Mouse (Mus musculus): ENCODE data around the gene Gtf3a. TPM values are rescaled to one million over a fixed set of nuclear protein-coding genes. Genes with fewer than 3 reads are reported as not detected.
"Not testable (repeated sequence)": the region's sequence is repeated elsewhere in the genome, so short reads cannot be mapped to it uniquely, and the experiment has no call there.

Gtf3a gene
- polyA plus RNA-seq, 1 experiment from 2014 or later: 97.1 TPM

DNA sequence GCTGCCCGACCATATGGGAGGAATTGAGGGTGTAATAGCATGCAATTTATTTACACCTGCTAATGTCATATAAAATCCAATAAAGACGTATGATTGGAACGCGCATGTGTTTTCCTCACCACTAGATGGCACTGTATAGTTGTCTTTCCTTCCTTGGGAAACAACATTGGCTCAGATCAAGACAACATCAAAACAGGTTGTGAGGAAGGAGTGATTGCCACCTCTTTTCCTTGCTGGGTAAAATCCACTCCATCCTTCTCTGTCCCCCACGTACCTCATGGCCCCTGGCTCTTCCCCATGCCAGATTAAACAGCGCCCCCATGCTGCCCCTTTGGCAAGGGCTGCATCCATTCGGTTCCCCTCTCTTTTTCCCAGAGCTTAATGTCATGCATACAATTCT lies 8.2 kb upstream of the Gtf3a start:
- Histone ChIP-seq H3K9ac (no peak overlapping the region), H3K27ac (no peak overlapping the region), H3K4me3 (no peak overlapping the region), H3K36me3 (no peaks in the 10 kb centered on the region), H3K4me2 (replicated peaks) (no peak overlapping the region), H3K27me3 (no peaks in the 10 kb centered on the region; the same call in 1 of the 2 replicates), H3K9me3 (replicated peaks) (peaks cover 6% of the 10 kb centered on the region; the same call in 1 of the 2 replicates), H3K4me1 (no peaks in the 10 kb centered on the region)
- no peak for ATAC-seq (ENCODE audit: low FRiP score)
- WGBS: 22% methylated on average over 7 of the region's 7 CpGs

DNA sequence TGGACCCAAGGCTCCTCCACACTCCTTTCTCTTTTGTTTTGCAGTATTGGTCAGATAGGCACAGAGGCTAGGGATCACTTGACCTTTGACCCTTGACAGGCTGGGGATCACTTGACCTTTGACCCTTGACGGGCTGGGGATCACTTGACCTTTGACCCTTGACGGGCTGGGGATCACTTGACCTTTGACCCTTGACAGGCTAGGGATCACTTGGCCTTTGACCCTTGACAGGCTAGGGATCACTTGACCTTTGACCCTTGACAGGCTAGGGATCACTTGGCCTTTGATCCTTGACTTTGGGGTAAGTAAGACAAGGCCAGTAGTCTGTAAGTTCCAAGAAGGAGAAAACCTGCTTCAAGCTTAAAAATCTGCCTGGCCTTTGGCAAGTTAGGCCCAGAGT lies 6.5 kb upstream of the Gtf3a start:
- not testable (repeated sequence) for ATAC-seq (ENCODE audit: low FRiP score); H3K9ac ChIP-seq; H3K4me1 ChIP-seq; H3K4me2 ChIP-seq (replicated peaks); H3K36me3 ChIP-seq; H3K27ac ChIP-seq; H3K27me3 ChIP-seq; H3K9me3 ChIP-seq (replicated peaks); H3K4me3 ChIP-seq
- WGBS: 36% methylated on average over 2 of the region's 2 CpGs

DNA sequence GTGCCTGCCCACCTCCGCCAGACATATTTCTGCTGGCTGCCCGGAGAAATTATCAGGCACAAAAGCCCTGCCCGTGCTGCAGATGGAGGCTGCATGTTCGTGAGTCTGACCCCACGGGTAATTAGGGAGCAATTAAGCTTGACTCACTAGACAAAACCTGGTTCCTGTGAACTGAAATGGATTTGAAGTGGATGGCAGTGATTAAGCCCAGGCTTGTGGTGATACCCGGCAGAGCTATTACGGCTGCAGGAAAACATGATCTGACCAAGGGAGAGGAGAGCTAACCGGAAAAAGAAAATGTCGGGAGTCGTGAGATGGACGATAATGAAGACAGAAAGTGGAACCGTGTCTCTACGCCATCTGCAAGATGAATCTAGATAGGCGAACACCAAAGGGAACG lies 5.5 kb upstream of the Gtf3a start:
- Histone ChIP-seq H3K9ac (no peak overlapping the region), H3K4me3 (no peak overlapping the region), H3K9me3 (replicated peaks) (peaks cover 6% of the 10 kb centered on the region; the same call in 1 of the 2 replicates), H3K4me1 (no peaks in the 10 kb centered on the region), H3K36me3 (no peaks in the 10 kb centered on the region), H3K27ac (no peak overlapping the region), H3K4me2 (replicated peaks) (no peak overlapping the region), H3K27me3 (no peaks in the 10 kb centered on the region; the same call in 1 of the 2 replicates)
- no peak for ATAC-seq (ENCODE audit: low FRiP score)
- 79% methylated on average over 15 of the region's 15 CpGs for WGBS

DNA sequence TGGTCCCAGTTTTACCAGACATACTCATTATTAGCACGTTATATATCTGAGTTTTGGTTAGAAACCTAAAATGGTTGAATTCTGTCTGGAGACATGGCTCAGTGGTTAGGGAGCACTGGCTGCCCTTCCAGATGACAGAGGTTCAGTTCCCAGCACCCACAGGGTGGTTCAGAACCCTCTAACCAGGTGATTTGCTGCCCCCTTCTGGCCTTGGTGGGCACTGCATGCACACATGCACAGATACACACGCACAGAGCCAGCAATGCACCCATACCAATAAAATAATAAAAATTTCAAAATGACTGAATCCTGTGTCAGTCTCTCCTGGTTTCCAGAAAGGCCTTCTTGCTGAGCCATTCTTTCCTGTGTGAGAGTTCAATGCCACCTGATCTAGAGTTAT lies 3.9 kb upstream of the Gtf3a start:
- no peak overlapping the region for H3K4me2 ChIP-seq (replicated peaks)
- H3K4me1 ChIP-seq: peaks cover 6% of the 10 kb centered on the region
- H3K9ac ChIP-seq: no peak overlapping the region
- no peaks in the 10 kb centered on the region for H3K36me3 ChIP-seq
- 94% methylated on average over 2 of the region's 2 CpGs for WGBS
- H3K27ac ChIP-seq: no peak overlapping the region
- H3K9me3 ChIP-seq (replicated peaks): peaks cover 6% of the 10 kb centered on the region; the same call in 1 of the 2 replicates
- H3K4me3 ChIP-seq: no peak overlapping the region
- no peak for ATAC-seq (ENCODE audit: low FRiP score)
- H3K27me3 ChIP-seq: no peaks in the 10 kb centered on the region; the same call in 1 of the 2 replicates

DNA sequence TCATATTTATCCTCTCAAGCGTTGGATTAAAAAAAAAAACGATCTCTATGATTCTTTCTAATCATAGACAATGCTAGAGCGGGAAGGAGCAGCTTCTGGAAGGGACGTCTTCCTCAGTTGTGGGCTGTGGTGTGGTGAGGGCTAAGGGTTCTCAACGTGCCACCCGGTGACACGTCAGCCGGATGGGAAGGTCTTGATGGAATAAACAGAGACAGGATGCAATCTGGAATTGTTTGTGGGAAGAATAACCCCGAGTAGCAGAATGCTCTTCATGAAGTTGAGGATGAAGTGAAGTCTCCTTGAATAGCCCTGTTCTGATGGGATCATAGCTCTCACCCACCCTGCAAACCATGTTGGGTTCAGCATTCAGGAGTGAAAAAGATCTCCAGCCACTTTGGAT lies 1.8 kb upstream of the Gtf3a start:
- Histone ChIP-seq H3K27me3 (no peaks in the 10 kb centered on the region; the same call in 1 of the 2 replicates), H3K36me3 (peaks cover 9% of the 10 kb centered on the region), H3K4me2 (replicated peaks) (no peak overlapping the region), H3K4me3 (no peak overlapping the region), H3K27ac (no peak overlapping the region), H3K9ac (no peak overlapping the region), H3K4me1 (peaks cover 9% of the 10 kb centered on the region), H3K9me3 (replicated peaks) (peaks cover 6% of the 10 kb centered on the region; the same call in 1 of the 2 replicates)
- WGBS: 91% methylated on average over 9 of the region's 9 CpGs
- ATAC-seq (ENCODE audit: low FRiP score): no peak

DNA sequence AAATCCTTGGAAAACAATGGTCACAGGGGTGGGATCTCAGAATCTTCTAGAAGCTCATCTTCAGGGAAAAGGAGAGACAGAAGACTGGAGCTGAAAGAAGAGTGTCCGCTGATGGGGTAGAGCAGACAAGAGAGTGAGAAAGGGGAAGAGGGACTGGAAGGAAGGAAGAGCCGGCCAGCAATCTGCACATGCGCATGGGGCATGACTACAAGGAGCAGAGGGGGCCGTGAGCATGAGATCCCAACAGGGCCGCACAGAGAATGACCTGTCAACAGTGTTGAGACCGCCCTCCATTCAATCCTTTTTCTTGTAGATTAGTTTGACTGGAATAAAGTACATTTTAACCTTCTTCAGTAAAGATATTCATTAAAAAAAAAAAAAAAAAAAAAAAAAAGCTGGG lies 960 bp upstream of the Gtf3a start:
- Histone ChIP-seq H3K27ac (no peak overlapping the region), H3K4me1 (peaks cover 9% of the 10 kb centered on the region), H3K9ac (no peak overlapping the region), H3K9me3 (replicated peaks) (peaks cover 6% of the 10 kb centered on the region; the same call in 1 of the 2 replicates), H3K27me3 (no peaks in the 10 kb centered on the region; the same call in 1 of the 2 replicates), H3K4me2 (replicated peaks) (no peak overlapping the region), H3K4me3 (no peak overlapping the region), H3K36me3 (peaks cover 18% of the 10 kb centered on the region)
- WGBS: 84% methylated on average over 6 of the region's 6 CpGs
- no peak for ATAC-seq (ENCODE audit: low FRiP score)

DNA sequence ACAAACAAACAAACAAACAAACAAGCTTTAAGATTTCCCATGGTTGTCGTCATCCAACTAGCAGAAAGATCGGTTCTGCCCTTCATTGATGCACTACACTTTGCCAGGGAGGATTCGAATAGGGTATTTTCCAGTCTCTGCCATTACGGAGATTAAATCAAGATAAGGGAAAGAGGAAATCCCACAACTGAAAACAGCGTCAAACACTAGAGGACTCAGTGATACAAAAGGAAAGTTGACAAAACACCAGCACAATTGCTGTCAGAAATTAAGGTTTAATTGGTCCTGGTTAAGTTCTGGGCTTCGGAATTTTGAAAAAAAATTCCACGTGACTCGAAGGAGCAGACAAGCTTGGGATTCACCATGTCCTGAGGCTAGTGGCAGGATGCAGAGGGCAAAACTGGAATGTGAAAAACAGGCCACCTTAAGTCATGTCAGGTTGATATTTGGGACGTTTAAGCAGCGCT lies 383 bp upstream of the Gtf3a start:
- Histone ChIP-seq H3K4me2 (replicated peaks) (peak overlapping the region; percentile 94), H3K36me3 (peaks cover 23% of the 10 kb centered on the region), H3K4me1 (peaks cover 9% of the 10 kb centered on the region), H3K4me3 (peak overlapping the region; percentile 64), H3K27me3 (no peaks in the 10 kb centered on the region; the same call in 1 of the 2 replicates), H3K27ac (peak overlapping the region; percentile 70; the same call in 1 of the 2 replicates), H3K9me3 (replicated peaks) (peaks cover 6% of the 10 kb centered on the region; the same call in 1 of the 2 replicates), H3K9ac (peak overlapping the region; percentile 56)
- ATAC-seq (ENCODE audit: low FRiP score): no peak
- 28% methylated on average over 10 of the region's 10 CpGs for WGBS

DNA sequence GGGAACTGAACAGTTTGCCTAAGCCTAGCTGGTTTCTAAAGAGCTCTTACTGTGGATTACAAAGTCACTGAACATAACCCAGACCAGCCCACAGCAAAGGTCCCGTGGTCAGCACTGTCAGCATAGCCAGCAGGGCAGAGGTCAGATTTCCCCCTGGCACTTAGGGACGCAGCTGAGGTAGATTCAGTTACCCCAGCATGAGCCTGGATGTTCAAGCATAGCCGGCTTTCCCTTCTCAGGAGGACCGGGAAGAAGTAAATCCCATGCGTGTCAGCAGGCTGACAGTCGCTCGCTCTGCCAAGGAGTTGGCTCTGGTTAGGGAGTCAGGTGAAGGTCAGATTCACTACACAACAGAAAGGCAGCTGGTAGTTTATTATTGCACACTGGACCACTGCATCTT lies 6.1 kb downstream of the Gtf3a start:
- 91% methylated on average over 7 of the region's 7 CpGs for WGBS
- no peak for ATAC-seq (ENCODE audit: low FRiP score)

DNA sequence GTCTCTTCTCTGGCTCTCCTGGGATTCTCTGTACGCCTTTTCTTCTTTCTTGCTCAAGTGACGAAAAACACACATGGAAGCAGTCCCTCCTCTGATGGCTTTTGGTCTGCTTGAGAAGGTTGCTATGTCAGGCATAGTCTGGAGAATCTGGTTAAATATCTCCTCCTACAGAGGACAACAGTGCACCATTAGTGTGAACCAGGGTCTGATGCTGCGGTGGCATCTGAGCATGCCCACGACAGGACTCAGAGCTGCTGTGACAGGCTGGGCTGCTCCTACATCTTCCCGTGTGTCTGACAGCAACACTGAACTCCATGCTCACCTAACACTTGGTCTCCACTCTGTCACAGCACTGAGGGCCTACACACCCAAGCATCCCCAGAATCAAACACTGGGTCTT lies 7.2 kb downstream of the Gtf3a start:
- Histone ChIP-seq H3K9me3 (replicated peaks) (no peaks in the 10 kb centered on the region), H3K27me3 (no peaks in the 10 kb centered on the region), H3K4me2 (replicated peaks) (no peak overlapping the region), H3K4me3 (no peak overlapping the region), H3K27ac (no peak overlapping the region), H3K4me1 (no peaks in the 10 kb centered on the region), H3K36me3 (peaks cover 85% of the 10 kb centered on the region), H3K9ac (no peak overlapping the region)
- WGBS: 94% methylated on average over 5 of the region's 5 CpGs
- no peak for ATAC-seq (ENCODE audit: low FRiP score)

More for the DNA sequence above, 6.1 kb downstream of the Gtf3a start:
- Histone ChIP-seq H3K4me2 (replicated peaks) (no peak overlapping the region), H3K27me3 (no peaks in the 10 kb centered on the region), H3K4me1 (peaks cover 4% of the 10 kb centered on the region), H3K9me3 (replicated peaks) (no peaks in the 10 kb centered on the region), H3K36me3 (peaks cover 86% of the 10 kb centered on the region), H3K4me3 (no peak overlapping the region), H3K27ac (no peak overlapping the region), H3K9ac (no peak overlapping the region)

DNA sequence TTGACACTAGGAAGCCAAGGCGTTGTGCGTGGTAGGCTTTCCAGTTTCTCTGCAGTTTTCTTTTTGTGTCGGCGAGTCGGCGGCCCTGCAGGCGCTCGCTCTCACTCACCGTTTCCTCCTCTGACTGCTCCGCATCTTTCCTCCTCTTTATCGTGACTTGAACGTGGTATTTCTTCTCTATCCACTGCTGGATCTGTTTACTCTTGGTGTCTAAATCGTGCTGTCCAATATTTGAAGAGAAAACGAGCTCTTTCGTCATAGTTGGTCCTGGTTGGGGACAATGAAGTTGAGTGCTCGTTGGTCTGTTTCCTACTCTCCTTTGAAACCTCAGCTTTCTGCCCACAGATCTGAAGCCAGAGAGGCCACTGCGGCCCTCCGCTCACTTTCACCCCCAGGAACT lies 8.2 kb downstream of the Gtf3a start:
- Histone ChIP-seq H3K4me2 (replicated peaks) (no peak overlapping the region), H3K27me3 (no peaks in the 10 kb centered on the region), H3K4me1 (no peaks in the 10 kb centered on the region), H3K9ac (no peak overlapping the region), H3K36me3 (peaks cover 76% of the 10 kb centered on the region), H3K4me3 (no peak overlapping the region), H3K27ac (no peak overlapping the region), H3K9me3 (replicated peaks) (no peaks in the 10 kb centered on the region)
- ATAC-seq (ENCODE audit: low FRiP score): no peak
- WGBS: 92% methylated on average over 18 of the region's 18 CpGs

DNA sequence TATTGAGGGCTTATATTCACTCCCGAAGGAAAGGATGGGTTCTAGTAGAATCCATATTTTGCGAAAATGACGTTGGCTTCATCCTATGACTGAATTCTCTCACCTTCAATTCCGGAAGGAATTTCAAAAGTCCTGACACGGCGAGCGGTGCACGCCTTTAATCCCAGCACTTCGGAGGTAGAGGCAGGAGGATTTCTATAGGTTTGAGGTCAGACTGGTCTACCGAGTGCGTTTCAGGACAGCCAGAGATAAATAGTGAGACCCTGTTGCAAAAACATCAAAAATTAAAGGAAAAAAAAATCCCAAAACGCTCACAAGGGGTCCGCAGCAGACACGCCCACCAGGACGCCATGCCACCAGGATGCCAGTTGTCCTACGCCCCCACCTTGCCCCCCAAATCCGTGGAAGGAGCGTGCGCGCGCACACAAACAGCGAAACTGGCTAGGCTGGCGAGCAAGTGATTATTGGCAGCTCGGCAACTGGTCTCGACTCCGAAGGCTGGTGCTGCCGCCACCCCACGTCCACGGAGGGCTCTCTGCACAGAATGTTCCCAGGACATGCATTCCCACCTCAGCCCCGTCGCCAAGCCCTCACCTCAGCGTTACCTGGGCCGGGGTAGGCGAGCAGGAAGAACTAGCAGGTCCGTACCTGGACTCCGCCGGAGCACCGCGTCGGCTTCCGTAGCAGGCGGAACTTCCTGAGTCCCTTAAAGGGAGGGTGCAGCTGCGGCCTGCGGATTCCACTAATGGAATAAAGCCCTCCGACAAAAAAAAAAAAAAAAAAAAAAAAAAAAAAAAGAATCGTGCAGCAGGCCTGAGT lies 14.9 kb downstream of the Gtf3a start, which contains the start of gene Mtif3:
Gene Mtif3, minus strand, starts transcription at position 683 of the 819 bp plus-strand sequence.
- Histone ChIP-seq H3K36me3 (peaks cover 11% of the 10 kb centered on the region), H3K9me3 (replicated peaks) (no peaks in the 10 kb centered on the region), H3K27me3 (peaks cover 4% of the 10 kb centered on the region; the same call in 1 of the 2 replicates), H3K4me1 (peaks cover 9% of the 10 kb centered on the region), H3K4me3 (peak within 1 kb of the TSS; percentile 90), H3K27ac (peak within 1 kb of the TSS; percentile 44; the same call in 1 of the 2 replicates), H3K4me2 (replicated peaks) (peak within 1 kb of the TSS; percentile 73), H3K9ac (peak within 1 kb of the TSS; percentile 82)
- ATAC-seq (ENCODE audit: low FRiP score): peak; percentile 86
- 2% methylated on average over 46 of the region's 46 CpGs for WGBS

DNA sequence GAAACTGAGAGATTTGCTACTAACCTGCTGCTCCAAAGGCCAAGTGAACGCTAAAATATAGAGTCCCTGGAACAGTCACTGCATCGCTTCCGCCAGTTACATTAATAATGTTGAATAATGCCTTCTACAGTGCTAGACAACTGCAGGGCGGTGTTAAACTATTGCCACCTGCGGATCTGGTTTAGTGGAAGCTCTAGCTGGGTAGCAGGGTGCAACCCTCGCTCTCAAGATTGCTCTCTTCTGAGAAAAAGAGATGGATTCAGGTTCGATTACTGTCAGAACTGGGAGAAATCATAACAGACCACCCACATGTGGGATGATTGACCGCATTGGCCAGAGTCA lies 15.5 kb downstream of the Gtf3a start:
- peaks cover 4% of the 10 kb centered on the region; the same call in 1 of the 2 replicates for H3K27me3 ChIP-seq
- ATAC-seq (ENCODE audit: low FRiP score): peak; percentile 61; the same call in 1 of the 2 replicates
- no peak overlapping the region for H3K27ac ChIP-seq
- H3K4me2 ChIP-seq (replicated peaks): peak overlapping the region; percentile 44
- 0 out of 2 replicates have a peak overlapping the region, but pooled peaks have one; percentile 3 for H3K9ac ChIP-seq
- peak overlapping the region; percentile 90 for H3K4me3 ChIP-seq
- H3K9me3 ChIP-seq (replicated peaks): no peaks in the 10 kb centered on the region
- peaks cover 9% of the 10 kb centered on the region for H3K4me1 ChIP-seq
- H3K36me3 ChIP-seq: peaks cover 5% of the 10 kb centered on the region
- 51% methylated on average over 8 of the region's 8 CpGs for WGBS
